Mouse (Mus musculus): ENCODE measurements around the gene Gm20388.

- no peak for TF ChIP-seq ZC3H11A (IDR thresholded peaks at IDR 0.05; ENCODE audit: borderline replicate concordance, low read depth, low read length)
- TF ChIP-seq CHD2 (IDR thresholded peaks at IDR 0.05; ENCODE audit: low read depth, low read length): no peak
- TF ChIP-seq MAFK (IDR thresholded peaks at IDR 0.05; ENCODE audit: insufficient read depth, low read depth, low read length): no peak
- no peak for TF ChIP-seq HCFC1 (IDR thresholded peaks at IDR 0.05; ENCODE audit: borderline replicate concordance, insufficient read depth, low read length)
Observed at GRCm38 (mm10) chr8:121438111-121438510, 1527.5 kb downstream of the Gm20388 start.
